Mouse (Mus musculus) c-Kit-positive CD71-negative TER-119-negative erythroid progenitor cells, embryonic 14.5 days (primary cell): Measurements from ENCODE around the gene Adgrl2.
A peak's percentile ranks its signal among the peaks of the same experiment; 100 is the strongest.

ENCODE experiments used
- DNase-seq: peaks from one replicate; pipeline ENCODE4 v3.0.0-alpha.2; 2013; ENCODE audit warnings: low read depth

The Adgrl2 gene

DNA sequence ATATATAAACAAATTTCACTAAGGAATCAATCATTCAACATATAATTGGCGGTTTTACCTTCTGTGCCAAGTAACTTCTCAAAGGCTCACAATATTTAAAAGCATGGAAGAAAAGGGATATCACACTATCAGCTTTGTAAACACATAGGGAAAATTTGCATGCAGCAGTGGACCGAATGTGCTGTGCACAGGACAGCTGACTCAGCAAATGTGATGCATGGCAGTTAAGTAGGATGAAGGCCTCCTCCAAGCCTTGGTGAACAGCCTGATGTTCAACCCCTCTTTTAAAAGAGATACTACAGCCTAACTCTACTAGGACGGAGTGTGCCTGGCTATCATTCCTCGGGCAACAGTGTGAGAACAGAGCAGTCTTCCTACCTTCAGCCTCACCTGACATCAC, 105.2 kb downstream of the Adgrl2 start:
- no peak for DNase-seq

DNA sequence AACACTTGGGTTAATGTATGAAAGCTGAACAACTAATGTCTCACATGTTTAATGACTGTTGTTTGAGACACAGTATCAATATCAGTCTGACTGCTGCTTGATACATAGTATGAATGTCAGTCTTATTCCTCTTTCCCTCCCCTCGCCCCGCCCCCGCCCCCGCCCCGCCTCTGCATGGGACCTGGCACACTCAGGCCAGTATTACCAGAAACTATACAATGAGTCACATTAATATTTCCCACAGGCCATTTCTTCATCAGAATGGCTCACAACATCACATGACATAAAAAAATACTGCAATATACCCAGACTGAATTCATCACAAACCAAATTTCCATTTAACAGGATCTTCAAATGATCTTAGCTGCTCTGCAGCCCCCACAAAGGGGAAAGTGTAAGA, 108.9 kb downstream of the Adgrl2 start:
- no peak for DNase-seq

DNA sequence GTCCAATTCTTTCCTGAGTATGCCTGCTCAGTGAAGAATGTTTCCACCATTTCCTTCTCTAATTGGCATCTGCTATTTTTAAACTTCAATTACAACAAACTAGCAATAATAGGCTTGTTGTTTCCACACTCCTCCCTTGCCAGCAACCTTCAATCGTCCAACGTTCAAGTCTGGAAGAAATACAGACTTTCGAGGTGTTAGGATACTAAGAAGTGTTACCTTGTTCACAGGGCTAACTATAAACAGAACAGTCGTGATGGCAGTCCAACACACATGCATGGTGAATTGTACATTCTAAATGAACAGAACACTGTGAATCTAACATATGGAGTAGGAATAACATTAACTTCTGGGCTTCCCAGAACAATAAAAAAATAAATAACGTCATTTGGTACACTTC, 117.8 kb downstream of the Adgrl2 start:
- DNase-seq = no peak

DNA sequence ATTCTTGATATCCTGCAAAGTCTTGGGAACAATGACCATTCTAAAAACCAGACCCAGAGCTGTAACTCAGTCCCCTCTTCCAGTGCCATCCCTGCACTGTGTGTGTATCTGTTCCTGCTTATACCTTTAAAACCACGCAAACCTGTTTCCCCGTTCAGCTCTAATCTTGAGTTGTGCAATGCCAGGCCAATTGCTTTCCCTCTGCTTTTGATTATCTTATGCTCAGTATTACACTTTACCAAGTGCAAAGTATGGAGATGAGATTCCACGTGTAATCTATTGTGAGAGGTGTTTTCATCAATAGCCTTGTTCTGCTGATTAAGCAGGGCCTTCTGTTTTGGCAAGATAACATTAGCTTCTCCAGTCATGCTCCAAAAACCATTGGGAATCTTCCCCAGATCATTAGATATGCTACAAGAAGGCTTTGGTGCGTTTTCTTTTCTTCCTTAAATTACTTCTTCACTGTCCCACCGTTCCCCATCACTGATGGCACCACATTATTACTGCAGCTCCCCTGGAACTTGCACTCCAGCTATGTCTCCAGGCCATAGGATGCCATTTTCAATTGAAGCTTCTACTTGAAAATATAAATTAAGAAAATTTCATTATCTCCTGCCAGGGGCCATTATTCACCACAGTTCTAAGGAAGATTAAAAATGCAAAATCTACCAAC, 118.4 kb downstream of the Adgrl2 start:
- no peak for DNase-seq

DNA sequence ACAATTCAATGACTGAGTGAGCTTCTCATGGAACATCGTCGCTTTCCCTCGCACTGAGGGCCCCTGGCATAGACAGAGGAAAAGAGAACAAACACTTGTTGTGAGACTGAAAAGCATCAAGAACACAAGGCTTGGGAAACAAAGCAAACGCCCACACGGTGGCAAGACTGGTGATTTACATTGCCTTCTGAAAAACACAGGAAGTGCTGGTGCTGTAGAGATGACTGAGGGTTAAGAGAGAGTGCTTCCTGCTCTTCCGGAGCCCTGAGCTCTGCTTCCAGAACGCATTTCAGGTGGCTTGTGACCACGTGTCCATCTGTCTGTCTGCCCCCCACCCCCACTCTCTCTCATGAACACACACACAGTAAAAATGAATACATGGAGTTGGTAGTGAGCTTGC, 122.7 kb downstream of the Adgrl2 start:
- DNase-seq = peak; percentile 12

DNA sequence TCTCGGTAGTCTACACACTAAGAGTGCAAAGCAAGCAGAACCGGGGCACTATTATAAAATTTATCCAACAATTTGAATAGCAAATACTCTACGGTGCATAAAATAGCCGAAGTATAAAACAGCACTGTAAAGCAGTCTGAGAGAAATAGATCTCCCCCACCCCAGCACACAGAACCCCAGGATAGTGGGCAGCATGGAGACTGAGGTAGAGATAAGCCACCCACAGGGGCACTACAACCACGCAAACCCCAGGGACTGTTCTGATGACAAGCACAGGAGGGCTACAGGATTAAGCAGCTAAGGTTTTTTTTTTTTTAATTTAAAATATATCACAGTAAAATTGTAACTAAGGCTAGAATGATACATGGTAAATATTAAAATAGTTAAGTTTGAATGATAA, 123.7 kb downstream of the Adgrl2 start:
- no peak for DNase-seq

DNA sequence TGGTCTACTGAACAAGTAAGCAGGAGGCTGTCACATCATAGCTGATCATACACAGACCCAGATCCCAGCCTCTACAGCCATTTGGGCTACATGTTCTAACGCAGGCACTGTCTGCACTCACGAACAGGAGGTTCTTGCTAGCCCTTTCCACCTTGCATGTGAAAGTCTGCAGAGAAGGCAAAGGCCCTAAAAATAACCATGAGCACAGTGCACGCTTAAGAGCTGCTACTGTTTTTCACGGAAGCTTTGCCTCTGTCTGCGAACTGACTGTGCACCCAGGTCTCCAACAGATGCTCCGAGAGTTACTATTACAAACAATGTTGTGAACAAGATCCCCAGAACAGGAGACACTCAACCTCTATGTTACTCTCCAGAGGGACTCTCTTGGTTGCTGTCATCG, 124.3 kb downstream of the Adgrl2 start:
- no peak for DNase-seq

DNA sequence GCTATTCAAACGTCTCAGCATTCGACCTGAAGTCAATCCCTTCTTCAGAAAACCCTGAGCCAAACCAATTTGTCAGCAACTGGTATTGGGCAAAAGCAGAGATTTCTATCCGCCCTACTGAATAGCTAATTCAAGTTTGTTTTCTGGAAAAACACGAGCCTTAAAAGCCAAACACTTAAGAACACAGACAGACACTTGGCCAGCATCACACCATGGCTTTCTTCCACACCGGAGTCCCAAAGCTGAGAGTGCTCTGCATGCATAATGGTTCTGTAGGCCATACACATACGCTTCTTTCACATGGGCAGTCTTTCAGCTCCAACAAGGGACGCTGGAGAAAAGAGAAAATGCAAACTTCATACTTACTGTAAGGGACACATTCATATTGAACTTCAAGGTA, 125.1 kb downstream of the Adgrl2 start:
- DNase-seq = no peak

DNA sequence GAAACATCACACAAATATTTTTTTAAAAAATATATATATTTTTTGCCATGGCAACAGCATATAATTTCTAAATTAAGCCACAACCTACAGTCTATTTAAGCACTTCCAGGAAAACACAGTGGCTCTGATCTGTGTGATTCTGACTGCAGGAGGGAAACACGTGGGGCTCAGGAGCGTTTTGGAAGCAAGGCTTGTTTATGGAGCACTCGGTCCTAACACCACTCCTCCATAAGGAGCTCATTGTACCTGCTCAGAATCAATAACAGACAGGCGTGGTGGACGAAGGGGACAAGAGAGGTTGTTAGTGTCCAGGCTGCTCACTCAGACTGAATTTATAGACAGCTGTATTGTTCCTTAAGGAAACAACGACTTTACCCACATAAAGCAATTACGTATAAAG, 128.5 kb downstream of the Adgrl2 start:
- DNase-seq = no peak

DNA sequence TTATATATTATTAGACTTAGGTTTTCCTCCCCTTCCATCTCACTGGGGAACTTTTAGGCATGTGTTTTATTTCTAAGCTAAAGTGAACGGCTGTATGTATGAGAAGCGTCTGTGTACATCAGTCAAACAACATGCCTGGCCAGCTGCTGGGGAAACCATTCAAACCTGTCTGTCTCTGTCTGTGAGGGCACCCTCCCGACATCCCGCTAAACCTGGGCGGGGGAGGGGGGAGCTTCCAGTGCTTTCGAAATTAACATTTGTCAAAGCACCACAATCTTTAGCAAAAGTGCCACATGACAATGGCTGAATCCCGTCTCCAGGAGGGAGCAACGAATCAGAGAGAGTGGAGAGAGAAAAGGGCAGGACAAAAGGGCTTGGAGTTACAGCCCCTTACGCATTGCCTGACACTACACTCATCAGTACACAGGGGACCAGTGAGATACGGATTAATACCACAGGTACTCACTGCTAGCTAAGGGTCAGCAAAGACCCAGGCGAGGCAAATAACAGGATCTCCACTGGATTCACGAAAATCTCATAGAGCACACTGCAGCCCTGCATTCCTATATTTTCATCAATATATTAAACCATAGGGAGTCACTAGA, 135.9 kb downstream of the Adgrl2 start:
- DNase-seq = no peak

DNA sequence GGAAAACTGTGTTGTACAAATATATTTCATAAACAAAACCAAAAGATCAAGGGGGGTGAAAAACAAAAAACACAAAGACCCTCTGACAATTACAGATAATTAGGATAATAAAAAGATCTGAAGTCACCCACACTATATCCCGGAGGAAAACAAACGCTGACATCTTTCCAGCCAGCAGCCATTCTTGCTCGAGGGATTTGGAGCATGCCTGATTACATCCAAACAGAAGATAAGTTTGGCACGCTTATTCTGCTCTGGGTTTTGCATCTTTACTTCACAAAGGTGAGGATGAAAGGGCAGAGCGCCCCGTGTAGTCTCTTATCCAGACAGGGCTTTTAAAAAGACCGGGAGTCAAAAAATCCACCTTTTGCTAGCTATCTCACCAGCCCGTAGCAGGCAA, 137.0 kb downstream of the Adgrl2 start:
- no peak for DNase-seq

DNA sequence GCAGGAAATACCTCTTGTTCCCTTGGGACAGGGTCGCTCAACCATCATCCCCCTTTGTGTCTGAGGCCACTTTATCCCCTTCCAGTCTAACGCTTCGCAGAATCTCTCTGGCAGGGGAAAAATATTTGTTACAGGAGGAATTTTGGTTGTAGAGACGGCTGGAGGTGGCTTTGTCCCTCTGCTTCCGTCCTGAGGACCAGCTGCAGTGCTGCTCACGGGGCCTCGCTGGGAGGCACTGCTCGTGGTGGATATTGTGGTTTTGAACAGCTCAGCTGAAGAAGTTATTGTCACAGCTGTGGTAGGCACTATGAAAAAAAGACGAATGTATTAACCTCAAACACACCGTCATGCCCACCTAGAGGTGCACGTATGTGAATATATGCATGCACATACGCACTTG, 137.8 kb downstream of the Adgrl2 start:
- no peak for DNase-seq

DNA sequence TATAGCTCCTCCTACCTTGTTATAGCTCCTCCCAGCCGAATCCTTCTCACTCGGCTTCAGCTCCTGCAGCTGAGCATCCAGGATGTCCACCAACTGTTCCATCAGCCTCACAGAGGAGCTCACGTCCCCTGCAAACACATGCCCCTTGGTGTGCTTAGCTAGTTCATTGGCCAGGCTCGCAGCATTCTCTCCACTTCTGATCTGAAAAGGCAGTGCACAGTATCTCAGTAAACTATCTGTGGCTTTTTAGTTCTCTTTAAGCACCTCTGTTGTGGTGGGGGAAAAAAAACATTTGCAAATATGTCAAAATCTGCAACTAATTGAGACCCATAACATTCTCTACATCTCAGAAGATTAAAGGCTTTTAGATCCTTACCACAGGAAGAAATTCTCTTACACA, 139.5 kb downstream of the Adgrl2 start:
- no peak for DNase-seq

DNA sequence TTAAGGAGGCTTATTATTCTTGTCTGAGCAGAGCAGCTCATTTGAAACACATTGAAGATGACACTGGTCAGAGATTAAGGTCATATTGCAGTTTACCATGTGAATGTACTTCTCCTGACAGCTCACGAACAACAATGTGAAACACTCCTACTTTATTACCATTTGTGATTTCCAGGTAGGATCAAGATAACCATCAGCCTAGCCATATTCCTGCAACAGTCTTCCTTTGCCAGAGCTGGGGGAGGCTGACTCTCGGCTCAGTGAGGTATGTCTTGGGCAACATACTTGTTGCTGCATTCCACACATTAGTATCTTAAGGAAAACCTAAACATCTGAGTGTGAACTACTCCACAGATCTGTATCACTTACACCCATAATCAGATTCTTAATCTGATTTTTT, 142.0 kb downstream of the Adgrl2 start:
- no peak for DNase-seq

DNA sequence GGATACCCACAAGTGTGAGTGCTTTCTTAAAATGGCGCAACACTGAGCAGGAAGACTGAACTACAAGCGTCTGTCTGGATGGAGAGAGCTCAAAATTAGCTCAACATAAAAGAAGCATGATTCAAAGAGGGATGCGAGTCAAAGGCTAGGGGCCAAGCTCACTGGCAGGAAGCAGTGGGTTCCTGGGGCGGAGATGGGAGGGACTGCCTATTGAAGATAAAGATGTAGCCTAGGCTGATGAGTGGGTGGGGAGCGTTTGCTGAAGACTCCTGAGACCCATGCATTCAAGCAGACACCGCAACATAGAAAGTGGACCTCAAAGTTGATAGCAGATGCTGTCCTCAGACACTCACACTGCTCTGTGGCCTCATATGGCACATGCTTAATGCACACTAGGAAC, 146.2 kb downstream of the Adgrl2 start:
- peak; percentile 18 for DNase-seq

DNA sequence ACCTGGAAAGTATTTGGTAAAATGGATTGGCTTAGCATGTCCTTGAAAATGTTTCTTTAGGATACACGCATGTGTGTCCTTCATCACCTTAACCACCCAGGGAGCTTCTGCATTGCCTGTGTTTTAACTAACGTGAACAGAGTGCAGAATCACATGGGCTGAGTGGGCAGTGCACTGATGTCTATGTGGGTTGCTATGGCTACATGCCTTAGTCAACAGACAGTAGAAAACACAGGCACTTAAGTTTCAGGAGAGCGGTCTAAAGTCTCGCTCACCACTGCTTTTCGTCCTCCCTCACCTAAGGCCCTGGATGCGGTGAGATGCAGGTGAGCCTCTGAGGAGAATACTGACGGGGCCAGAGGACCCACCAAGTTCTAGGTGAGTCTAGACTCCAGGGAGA, 147.8 kb downstream of the Adgrl2 start:
- DNase-seq = no peak

DNA sequence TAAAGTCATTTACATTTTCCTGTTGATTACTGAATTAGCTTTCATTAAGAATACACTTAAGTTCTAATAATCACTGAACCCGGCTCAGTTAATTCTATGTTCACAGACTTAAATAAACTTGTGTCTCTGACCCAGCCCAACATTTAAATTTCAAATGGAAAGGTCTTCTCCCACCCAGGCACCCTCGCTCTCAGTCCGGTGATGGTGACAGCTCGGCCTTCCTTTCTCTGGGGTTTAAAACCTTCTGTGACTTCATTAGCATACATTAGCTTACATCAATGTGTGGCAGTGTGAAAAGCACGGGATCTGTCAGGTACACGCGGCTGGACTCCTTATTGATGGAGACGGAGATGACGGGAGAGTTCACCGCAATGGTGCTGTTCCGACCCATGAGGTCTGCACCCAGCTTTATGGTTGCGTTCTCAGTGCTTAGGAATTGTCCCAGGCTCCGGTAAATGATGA, 151.5 kb downstream of the Adgrl2 start:
- DNase-seq = no peak

DNA sequence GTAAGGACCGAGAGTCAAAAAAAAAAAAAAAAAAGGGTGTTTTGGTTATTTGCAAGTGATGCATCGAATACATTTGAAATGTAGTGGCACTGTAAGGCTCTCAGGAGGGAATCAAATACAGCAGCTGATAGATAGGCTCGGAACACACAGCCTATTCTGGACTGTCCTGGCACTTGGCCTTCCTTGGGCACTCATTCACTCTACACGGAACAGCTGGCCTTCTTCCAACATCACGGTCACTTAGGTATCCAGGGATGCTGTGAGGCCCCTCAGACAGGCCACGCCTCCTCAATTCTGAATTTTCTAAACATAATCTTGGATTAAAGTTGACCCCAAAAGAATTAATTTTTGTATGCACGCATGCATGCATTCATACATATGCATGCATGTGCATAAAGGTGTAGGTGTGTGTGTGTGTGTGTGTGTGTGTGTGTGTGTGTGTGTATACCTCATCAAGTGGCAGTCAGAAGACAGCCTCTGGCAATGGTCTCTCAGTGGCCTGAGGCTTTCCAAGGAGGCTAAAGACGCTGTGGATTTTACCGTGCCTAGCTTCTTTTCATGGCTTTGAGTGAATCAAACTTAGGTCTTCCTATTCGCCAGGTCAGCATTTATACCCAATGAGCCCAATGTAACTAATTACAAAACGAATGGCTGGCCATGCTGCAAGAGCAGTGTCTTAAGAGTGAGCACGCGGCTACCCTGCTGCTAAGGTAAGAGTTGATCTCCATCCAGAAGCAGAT, 152.1 kb downstream of the Adgrl2 start:
- DNase-seq = no peak

DNA sequence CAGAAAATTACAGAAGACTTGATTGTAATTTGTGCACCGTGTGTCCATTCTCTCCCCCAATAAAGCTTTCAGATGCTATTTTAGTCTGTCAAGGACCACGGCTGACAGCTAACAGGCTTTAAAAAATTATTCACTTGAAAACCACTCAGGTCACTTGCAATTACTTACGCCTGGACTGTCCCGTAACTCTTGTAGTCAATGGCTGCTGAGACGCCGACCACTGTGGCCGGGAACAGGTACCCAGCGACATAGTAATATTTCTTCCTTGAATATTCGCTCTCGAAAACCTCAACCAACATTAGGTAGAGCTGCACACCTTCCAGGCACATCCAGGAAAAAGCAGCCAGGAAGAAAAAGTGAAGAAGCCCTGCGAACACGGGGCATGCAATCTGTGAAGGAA, 155.2 kb downstream of the Adgrl2 start:
- DNase-seq = no peak

DNA sequence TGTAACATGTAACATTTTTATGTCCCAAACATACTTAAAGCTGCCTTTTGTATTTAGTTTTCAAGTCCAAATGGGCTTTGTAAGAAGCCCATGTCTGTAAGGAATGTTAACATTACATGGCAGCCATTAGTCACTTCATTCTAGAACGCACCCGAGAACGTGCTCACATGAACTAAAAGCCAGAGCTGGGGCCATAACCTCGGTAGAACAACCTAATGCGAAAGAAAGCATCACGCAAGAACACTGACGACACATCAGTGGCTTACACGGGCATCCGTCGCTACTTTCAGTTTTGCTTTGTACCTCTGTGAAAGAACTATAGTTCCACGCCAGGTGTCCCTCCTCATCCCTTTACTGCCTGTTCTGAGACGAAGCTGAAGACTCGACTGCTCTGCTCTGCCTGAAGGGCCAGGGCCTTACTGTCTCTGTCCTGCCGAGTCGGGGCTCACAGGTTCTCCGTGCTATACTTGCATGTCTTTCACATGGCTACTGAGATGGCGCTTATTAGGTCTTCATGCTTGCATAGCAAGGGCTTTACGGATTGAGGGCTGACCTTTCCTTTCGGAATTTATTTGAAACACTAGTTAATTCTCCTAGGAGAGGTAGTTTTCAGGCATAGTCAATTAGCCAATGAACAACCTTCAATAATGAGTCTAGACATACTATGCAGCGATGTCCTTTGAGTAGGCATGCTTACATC, 157.1 kb downstream of the Adgrl2 start:
- DNase-seq = no peak

DNA sequence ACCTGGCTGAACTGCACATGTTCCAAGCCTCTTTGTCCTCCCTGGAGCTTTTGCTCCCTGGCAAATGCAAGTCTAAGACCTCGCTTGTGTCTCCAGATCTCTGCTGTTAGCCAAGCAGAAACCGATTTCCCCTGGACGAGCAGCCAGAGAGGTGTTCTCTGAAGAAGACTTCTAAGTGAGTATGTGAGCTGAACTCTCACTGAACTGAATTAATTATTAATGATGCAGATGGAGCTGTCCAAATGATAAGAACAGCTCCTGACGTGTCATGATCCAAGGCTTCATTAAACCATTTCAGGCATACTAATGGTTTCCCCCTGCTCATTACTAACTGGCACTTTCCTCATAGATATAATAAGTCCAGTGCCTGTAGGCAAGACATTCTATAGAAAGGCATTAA, 158.4 kb downstream of the Adgrl2 start:
- no peak for DNase-seq

DNA sequence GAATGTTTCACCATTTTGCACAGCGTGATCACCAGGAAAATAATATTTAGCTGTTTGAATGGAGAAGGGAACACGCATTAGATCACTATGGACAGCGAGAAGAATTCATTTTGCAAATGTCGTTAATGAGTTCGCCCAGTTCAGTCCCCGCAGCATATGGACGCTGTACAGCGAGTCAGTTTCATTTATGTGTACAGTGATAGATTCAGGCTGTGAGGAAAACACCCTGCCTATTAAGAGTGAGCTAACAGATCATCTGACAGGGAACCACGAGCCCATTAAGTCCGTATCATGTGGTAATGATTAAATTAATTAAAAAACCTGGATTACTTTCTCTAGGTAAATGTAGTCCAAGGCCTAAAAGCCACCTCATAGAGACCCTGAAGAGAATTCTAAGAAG, 161.8 kb downstream of the Adgrl2 start:
- DNase-seq = no peak

DNA sequence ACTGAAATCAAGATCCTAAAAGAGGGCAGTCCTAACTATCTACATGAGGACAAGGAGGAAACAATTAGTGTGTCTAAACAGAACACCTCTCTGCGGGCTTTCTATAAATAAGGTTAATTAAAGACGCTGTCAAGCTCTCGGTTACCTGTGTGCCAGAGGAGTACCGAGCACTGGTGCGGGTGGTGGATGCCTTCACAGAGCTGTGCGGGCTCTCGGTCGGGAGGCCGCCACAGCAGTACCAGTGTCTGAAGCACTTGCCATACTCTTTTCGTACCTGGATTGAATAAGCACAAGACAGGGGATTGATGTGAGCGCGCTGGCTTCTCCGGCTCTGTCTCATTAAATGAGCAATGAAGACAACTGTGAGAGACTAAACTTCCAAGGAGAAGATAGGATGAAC, 166.8 kb downstream of the Adgrl2 start:
- DNase-seq = no peak
